Mouse (Mus musculus) intestine, embryonic 15.5 days (tissue): Measurements from ENCODE around the gene Ptpn7. TPM values are rescaled to one million over a fixed set of nuclear protein-coding genes. Genes with fewer than 3 reads are reported as not detected.

ENCODE experiments used
- ATAC-seq: fragments of 200-750 bp; cut with Nextera tagmentation; 2 replicates; pipeline ENCODE4 v1.8.0; 2017; ENCODE audit warnings: moderate TSS enrichment, moderate library complexity
- H3K27ac ChIP-seq: fragments of 300-500 bp; sonication (generic); 2 replicates; pipeline ENCODE4 v1.5.1; 2015; ENCODE audit warnings: mild to moderate bottlenecking, inconsistent platforms
- H3K27me3 ChIP-seq: fragments of 300-500 bp; sonication (generic); replicated peaks from 2 replicates; pipeline ENCODE4 v1.6.1; 2015; ENCODE audit warnings: inconsistent platforms
- H3K36me3 ChIP-seq: fragments of 300-500 bp; sonication (generic); 2 replicates; pipeline ENCODE4 v1.6.1; 2015; ENCODE audit warnings: inconsistent platforms
- H3K4me1 ChIP-seq: fragments of 300-500 bp; sonication (generic); replicated peaks from 2 replicates; pipeline ENCODE4 v1.6.1; 2015; ENCODE audit warnings: inconsistent platforms
- H3K4me2 ChIP-seq: fragments of 300-500 bp; sonication (generic); replicated peaks from 2 replicates; pipeline ENCODE4 v1.6.1; 2015; ENCODE audit warnings: mild to moderate bottlenecking, inconsistent platforms
- H3K4me3 ChIP-seq: fragments of 300-500 bp; sonication (generic); replicated peaks from 2 replicates; pipeline ENCODE4 v1.5.1; 2015; ENCODE audit warnings: inconsistent platforms
- H3K9ac ChIP-seq: fragments of 300-500 bp; sonication (generic); 2 replicates; pipeline ENCODE4 v1.6.1; 2015; ENCODE audit warnings: inconsistent platforms
- H3K9me3 ChIP-seq: fragments of 300-500 bp; sonication (generic); 2 replicates; pipeline ENCODE4 v1.6.1; 2016; ENCODE audit warnings: inconsistent platforms
- WGBS: fragments of 180-500 bp; shearing (Covaris S2); methylation state at CpG from one replicate; pipeline ENCODE4 v1.1.7; 2015; 5-methylcytosine and 5-hydroxymethylcytosine counted together
- polyA plus RNA-seq: library from polyadenylated mRNA; unstranded; fragments of >200 nt; fragmentation: Nextera tagmentation; extraction: Ambion mirVana; gene quantifications from 2 replicates; pipeline ENCODE4 v1.2.1, GENCODE M21; 2015

Gene Ptpn7
- polyA plus RNA-seq, 1 experiment from 2014 or later: 2.0 TPM

DNA sequence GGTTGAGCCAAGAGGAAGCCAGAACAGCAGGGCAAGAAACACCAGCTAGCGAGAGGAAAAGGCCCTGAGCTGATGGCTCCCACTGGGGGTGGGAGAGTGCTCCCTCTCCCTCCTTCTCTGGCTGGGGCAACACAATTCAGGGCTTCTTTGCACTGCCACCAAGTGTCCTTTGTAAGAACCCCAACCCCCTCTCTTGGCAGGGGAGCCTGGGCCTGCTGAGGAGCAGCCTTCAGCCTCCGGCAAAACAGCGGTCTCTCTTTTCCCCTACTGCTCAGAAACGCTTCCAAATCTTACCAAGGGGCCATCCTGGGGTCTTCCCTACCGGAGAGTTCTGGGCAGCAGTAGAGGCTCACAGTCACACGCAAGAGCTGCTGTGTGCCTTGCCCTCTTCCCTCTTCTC is 30.2 kb downstream of the Ptpn7 start:
- Histone ChIP-seq H3K4me2 (no peak overlapping the region), H3K9ac (no peak overlapping the region), H3K36me3 (no peaks in the 10 kb centered on the region), H3K27me3 (no peaks in the 10 kb centered on the region), H3K9me3 (no peaks in the 10 kb centered on the region), H3K4me1 (0 out of 2 replicates have a peak, but pooled peaks cover 3% of the 10 kb centered on the region), H3K27ac (no peak overlapping the region), H3K4me3 (no peak overlapping the region)
- WGBS: 72% methylated on average over 6 of the region's 6 CpGs
- no peak for ATAC-seq

DNA sequence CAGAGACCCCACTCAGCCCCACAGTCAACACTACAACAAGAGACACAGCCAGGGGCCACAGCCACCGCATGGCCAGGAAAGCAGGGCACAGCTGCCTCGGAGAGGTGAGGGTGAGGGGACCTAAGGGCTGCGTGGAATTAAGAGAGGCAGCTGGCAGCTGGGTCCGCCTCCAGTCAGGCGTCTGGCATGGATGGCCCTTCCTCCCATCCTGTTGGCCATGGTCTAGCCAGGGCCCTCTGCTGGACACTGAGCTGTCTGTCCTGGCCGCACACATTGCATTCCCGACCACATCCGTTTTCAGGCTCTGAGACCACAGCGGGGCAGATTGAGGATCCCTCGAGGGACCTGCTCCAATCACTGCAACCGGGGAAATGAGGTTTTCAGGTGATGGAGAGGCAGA is 34.9 kb downstream of the Ptpn7 start, which contains the start of gene Gpr37l1:
Gpr37l1 (minus strand) TSS at position 247 of the 400 bp plus-strand sequence.
- WGBS: 64% methylated on average over 11 of the region's 11 CpGs
- ATAC-seq: no peak

DNA sequence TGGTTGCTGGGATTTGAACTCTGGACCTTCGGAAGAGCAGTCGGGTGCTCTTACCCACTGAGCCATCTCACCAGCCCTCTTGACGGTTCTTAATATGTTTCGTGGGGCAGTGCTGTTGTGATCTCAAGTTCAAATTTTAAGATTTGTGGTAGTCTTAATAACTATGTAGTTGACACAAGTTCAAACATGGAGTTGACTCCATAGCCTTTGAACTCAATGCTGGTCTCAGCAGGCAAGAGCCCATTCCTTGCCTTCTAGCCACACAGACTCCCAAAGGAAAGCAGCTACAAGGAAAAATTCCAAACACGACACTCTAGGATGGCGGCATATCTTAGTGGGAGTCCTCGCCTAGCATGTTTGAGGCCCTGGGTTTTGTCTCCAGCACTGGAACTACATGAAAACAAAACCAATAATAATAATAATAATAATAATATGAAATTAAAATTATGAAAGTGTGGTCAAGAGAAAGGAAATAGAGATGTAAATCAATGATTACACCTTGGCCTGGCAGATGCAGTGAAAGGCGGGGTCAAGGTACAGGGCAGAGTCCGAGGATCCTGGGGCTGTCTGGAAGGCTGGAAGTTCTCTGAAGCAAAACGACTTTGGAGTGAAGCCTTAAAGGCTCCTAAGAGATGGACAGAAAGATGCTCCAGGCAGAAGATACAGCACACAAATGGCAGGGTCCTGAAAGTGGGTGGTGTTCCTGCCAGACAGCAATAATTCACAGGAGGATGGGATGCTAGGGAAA is 36.1 kb downstream of the Ptpn7 start:
- 86% methylated on average over 10 of the region's 10 CpGs for WGBS
- ATAC-seq: no peak
- Histone ChIP-seq H3K9ac (no peak overlapping the region), H3K36me3 (no peaks in the 10 kb centered on the region), H3K27me3 (no peaks in the 10 kb centered on the region), H3K4me2 (no peak overlapping the region), H3K27ac (no peak overlapping the region), H3K4me3 (no peak overlapping the region), H3K9me3 (no peaks in the 10 kb centered on the region), H3K4me1 (peaks cover 12% of the 10 kb centered on the region; the same call in 1 of the 2 replicates)

More for the DNA sequence above, 34.9 kb downstream of the Ptpn7 start, which contains the start of gene Gpr37l1:
- Histone ChIP-seq H3K4me3 (no peak within 1 kb of the TSS), H3K9ac (no peak within 1 kb of the TSS), H3K9me3 (no peaks in the 10 kb centered on the region), H3K4me1 (peaks cover 15% of the 10 kb centered on the region; the same call in 1 of the 2 replicates), H3K4me2 (no peak within 1 kb of the TSS), H3K36me3 (no peaks in the 10 kb centered on the region), H3K27me3 (no peaks in the 10 kb centered on the region), H3K27ac (no peak within 1 kb of the TSS)

DNA sequence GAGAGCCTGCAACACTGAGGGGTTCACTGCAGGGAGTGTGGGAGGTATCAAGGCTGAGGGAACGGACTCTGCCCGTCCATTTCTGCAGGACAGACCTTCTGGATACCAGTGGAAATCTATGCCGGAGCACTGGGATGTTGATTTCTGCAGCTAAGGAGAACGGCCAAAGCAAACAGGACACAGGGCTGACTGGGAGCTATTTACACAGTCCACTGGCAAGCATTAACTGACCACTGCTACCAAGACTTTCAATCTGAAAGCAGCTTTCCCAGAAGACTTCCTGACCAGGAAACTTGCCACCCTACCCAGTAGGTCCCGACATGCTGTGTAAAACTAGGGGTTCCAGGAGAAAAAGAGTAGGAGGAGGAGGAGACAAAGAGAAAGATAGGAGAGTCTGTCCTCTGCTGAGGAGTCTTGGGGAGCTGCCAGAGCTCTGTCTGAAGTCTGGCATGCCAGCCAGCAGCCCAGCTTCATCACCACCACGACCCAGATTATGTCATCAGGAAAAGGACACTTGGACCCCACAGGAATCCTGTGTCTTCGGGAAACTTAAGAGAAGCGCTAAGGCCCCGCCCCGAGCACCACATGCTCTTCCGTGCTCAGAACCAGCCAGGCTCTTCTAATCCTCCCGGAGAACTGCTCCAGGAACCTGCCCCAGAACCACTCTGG is 37.2 kb downstream of the Ptpn7 start:
- Histone ChIP-seq H3K9me3 (no peaks in the 10 kb centered on the region), H3K27ac (no peak overlapping the region), H3K9ac (no peak overlapping the region), H3K36me3 (no peaks in the 10 kb centered on the region), H3K4me3 (no peak overlapping the region), H3K4me1 (peaks cover 12% of the 10 kb centered on the region; the same call in 1 of the 2 replicates), H3K4me2 (no peak overlapping the region), H3K27me3 (no peaks in the 10 kb centered on the region)
- ATAC-seq: no peak
- 45% methylated on average over 12 of the region's 12 CpGs for WGBS

DNA sequence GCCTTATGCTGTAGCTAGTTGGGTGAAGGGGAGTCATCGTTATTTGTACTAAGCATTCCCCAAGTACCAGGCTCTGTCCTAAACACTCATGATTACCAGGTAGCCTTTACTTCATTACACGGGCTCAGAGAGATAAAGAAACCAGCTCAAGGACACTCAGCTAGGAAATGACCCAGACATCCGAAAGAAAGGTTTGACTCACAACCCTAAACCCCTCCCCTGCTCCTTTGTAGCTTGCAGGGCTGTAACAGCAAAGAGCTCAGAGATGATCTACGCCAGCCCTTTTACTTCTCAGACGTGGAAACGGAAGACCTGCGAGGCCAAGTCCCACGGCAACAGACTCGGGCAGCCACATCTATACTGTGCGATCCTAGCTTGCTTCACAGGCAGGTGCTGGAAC is 37.8 kb downstream of the Ptpn7 start:
- H3K36me3 ChIP-seq: no peaks in the 10 kb centered on the region
- no peak overlapping the region for H3K4me3 ChIP-seq
- H3K27ac ChIP-seq: no peak overlapping the region
- ATAC-seq: no peak
- no peak overlapping the region for H3K4me2 ChIP-seq
- H3K4me1 ChIP-seq: peaks cover 12% of the 10 kb centered on the region
- WGBS: 52% methylated on average over 10 of the region's 10 CpGs
- no peaks in the 10 kb centered on the region for H3K9me3 ChIP-seq
- no peak overlapping the region for H3K9ac ChIP-seq
- no peaks in the 10 kb centered on the region for H3K27me3 ChIP-seq

DNA sequence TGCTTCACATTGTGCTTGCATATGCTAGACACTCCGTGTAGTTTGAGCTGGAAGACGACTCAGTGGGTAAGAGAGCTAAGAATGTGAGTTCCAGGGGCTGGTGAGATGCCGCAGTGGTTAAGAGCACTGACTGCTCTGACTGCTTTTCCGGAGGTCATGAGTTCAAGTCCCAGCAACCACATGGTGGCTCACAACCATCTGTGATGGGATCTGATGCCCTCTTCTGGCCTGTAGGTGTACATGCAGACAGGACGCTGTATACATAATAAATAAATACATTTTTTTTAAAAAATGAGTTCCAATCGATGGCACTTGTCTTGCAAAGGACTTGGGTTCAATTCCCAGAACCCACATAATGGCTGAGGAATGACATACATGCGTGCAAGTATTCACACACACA is 38.7 kb downstream of the Ptpn7 start:
- no peaks in the 10 kb centered on the region for H3K36me3 ChIP-seq
- WGBS: 80% methylated on average over 7 of the region's 7 CpGs

DNA sequence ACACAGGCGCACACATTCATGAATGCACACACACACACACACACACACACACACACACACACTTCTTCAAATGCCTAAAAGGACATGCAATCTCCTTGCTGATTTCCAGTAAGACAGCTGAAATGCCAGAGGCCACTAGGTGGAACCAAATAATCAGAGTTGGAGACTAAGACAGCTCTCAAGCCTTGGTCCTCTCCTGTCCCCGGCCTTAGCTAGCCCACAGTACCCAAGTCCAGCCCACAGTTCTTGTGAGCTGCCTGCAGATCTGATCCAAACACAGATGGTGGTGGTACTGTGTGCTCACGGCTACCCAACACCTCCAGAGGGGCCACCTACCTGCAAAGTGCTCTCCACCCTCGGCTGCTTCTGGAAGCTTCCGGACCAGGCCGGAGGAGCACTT is 39.5 kb downstream of the Ptpn7 start:
- WGBS: 48% methylated on average over 6 of the region's 6 CpGs
- peak; percentile 76 for ATAC-seq
- 0 out of 2 replicates have a peak overlapping the region, but pooled peaks have one; percentile 15 for H3K9ac ChIP-seq

More for the DNA sequence above, 38.7 kb downstream of the Ptpn7 start:
- Histone ChIP-seq H3K9me3 (no peaks in the 10 kb centered on the region), H3K27me3 (no peaks in the 10 kb centered on the region), H3K4me1 (peaks cover 12% of the 10 kb centered on the region), H3K4me2 (no peak overlapping the region), H3K9ac (no peak overlapping the region), H3K4me3 (no peak overlapping the region), H3K27ac (no peak overlapping the region)
- ATAC-seq: no peak

DNA sequence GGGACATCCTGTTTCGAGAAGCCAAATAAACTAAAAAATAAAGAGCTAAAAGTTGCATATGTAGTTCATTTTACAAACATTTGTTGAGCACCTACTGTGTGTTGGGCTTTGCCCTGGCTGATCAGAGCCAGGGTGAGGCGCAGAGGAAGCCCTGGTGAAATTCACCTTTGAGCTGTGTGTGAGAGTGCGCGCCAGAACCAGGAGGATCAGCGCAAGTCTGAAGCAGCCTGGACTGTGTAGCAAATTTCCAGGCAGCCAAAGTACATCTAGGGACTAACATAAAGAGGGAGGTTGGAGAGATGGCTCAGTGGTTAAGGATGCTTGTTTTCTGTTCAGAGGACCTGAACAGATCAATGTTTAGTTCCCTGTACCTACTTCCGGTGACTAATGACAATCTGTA is 40.8 kb downstream of the Ptpn7 start:
- Histone ChIP-seq H3K9ac (no peak overlapping the region), H3K4me2 (no peak overlapping the region), H3K9me3 (no peaks in the 10 kb centered on the region), H3K4me3 (no peak overlapping the region), H3K36me3 (no peaks in the 10 kb centered on the region), H3K27me3 (no peaks in the 10 kb centered on the region), H3K4me1 (peaks cover 12% of the 10 kb centered on the region), H3K27ac (no peak overlapping the region)
- 88% methylated on average over 6 of the region's 6 CpGs for WGBS
- ATAC-seq: no peak

More for the DNA sequence above, 39.5 kb downstream of the Ptpn7 start:
- no peak overlapping the region for H3K4me2 ChIP-seq
- no peak overlapping the region for H3K4me3 ChIP-seq
- no peak overlapping the region for H3K27ac ChIP-seq
- no peaks in the 10 kb centered on the region for H3K9me3 ChIP-seq
- H3K27me3 ChIP-seq: no peaks in the 10 kb centered on the region
- peaks cover 12% of the 10 kb centered on the region for H3K4me1 ChIP-seq
- H3K36me3 ChIP-seq: no peaks in the 10 kb centered on the region

DNA sequence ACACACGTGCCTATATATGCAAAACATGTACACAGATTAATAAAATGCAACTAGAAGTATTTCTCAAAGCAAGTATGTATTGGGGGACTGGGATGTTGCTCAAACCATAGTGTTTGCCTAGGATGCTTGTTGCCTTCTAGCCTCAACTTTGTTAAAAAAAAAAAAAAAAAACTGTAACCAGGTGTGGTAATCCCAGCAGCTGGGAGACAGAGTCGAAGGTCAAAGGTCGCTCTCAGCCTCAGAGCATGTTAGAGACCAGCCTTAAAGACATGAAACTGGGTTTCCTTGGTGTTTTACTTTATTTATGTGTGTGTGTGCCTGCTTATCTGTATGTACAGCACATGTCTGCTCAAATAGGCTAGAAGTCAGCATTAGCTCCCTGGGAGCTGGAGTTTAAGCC is 42.7 kb downstream of the Ptpn7 start:
- H3K36me3 ChIP-seq: no peaks in the 10 kb centered on the region
- WGBS: 72% methylated on average over 3 of the region's 3 CpGs
- H3K9me3 ChIP-seq: no peaks in the 10 kb centered on the region
- no peak overlapping the region for H3K4me3 ChIP-seq
- ATAC-seq: no peak
- peaks cover 2% of the 10 kb centered on the region; the same call in 1 of the 2 replicates for H3K4me1 ChIP-seq
- no peaks in the 10 kb centered on the region for H3K27me3 ChIP-seq
- no peak overlapping the region for H3K27ac ChIP-seq
- no peak overlapping the region for H3K4me2 ChIP-seq
- no peak overlapping the region for H3K9ac ChIP-seq

DNA sequence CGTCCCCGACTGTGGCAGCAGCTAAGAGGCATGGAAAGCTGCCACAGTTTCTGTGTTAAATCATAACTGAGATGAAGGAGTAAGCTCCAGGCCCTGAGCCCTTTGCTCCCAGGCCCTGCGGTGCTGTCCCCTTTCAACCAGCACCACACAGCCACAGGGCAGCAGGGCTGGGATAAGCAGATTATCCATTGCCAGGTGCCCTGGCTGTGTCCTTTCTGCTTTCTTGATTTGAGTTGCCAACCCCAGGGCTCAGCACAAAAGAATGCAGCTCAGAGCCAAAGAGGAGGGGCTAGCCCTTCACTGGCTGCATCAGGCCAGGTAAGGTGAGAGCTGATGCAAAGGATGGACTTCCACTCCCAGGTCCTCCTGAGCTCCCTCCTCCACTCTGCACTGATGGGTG is 45.2 kb downstream of the Ptpn7 start:
- Histone ChIP-seq H3K4me3 (no peak overlapping the region), H3K4me2 (no peak overlapping the region), H3K9me3 (no peaks in the 10 kb centered on the region), H3K36me3 (no peaks in the 10 kb centered on the region), H3K27me3 (no peaks in the 10 kb centered on the region), H3K4me1 (peaks cover 18% of the 10 kb centered on the region), H3K27ac (no peak overlapping the region), H3K9ac (no peak overlapping the region)
- ATAC-seq: no peak
- WGBS: 86% methylated on average over 3 of the region's 3 CpGs

DNA sequence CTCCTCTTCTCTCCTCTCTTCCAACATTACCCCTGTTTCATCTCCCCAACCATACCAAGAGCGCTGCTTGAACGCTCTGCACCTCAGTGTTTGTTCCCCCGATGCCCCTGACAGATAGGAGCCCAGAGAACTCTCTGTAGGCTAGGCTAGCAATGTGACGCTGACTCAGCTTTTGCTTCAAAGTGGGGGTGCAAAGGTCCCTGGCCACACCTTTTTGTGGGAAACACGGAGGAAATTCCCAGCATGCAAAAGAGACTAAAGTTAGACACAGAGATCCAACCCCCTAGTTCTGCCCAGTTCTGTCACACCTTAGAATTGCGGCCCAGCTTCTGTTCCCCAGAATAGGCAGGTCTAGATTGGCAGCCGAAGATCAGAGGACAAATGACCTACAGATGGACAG is 46.4 kb downstream of the Ptpn7 start:
- WGBS: 70% methylated on average over 7 of the region's 7 CpGs

DNA sequence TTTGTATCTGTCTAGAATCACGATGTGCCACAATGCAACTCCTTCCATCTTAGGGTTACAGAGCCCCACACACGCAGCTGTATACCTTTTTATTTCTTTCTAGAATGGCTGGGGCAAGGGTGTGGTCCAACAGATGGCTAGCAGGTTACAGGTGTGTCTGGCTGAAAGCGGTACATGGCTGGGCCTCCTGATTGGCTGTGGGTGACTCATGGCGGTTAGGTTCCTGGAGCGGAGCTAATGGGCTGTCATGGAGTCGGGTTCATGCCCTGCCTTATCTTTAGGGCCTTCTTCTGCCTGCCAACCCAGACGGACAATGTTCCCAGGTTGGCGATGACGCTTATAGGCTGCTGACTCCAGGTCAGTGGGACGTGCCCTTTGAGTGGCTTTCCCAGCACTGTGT is 48.3 kb downstream of the Ptpn7 start:
- peak; percentile 85 for ATAC-seq

More for the DNA sequence above, 46.4 kb downstream of the Ptpn7 start:
- Histone ChIP-seq H3K9ac (no peak overlapping the region), H3K4me3 (no peak overlapping the region), H3K27ac (peak overlapping the region; percentile 80), H3K27me3 (no peaks in the 10 kb centered on the region), H3K4me2 (no peak overlapping the region), H3K4me1 (peaks cover 24% of the 10 kb centered on the region), H3K36me3 (no peaks in the 10 kb centered on the region), H3K9me3 (no peaks in the 10 kb centered on the region)
- peak; percentile 36 for ATAC-seq

More for the DNA sequence above, 48.3 kb downstream of the Ptpn7 start:
- Histone ChIP-seq H3K9ac (no peak overlapping the region), H3K4me2 (no peak overlapping the region), H3K9me3 (no peaks in the 10 kb centered on the region), H3K27me3 (no peaks in the 10 kb centered on the region), H3K36me3 (no peaks in the 10 kb centered on the region), H3K4me3 (no peak overlapping the region), H3K27ac (peak overlapping the region; percentile 74), H3K4me1 (peaks cover 24% of the 10 kb centered on the region)
- 53% methylated on average over 10 of the region's 10 CpGs for WGBS
